Mouse (Mus musculus) stomach, postnatal 0 days (tissue): ENCODE results near the gene Arhgap31.

Experiments used
- CTCF ChIP-seq: IDR thresholded peaks from 2 replicates; pipeline ENCODE4 v1.5.1; 2016; ENCODE audit warnings: antibody characterized with exemption, low read depth, mild to moderate bottlenecking, moderate library complexity
- EP300 ChIP-seq: optimal IDR thresholded peaks from 2 replicates; pipeline ENCODE3; 2016; ENCODE audit warnings: antibody characterized with exemption

- no peak for TF ChIP-seq CTCF
- no peak for TF ChIP-seq EP300
These were observed 109.9 kb downstream of the Arhgap31 start for GRCm38 (mm10) chr16:38602989-38603804.
